Mouse (Mus musculus): ENCODE data around the gene Scp2.

Gene Scp2

DNA sequence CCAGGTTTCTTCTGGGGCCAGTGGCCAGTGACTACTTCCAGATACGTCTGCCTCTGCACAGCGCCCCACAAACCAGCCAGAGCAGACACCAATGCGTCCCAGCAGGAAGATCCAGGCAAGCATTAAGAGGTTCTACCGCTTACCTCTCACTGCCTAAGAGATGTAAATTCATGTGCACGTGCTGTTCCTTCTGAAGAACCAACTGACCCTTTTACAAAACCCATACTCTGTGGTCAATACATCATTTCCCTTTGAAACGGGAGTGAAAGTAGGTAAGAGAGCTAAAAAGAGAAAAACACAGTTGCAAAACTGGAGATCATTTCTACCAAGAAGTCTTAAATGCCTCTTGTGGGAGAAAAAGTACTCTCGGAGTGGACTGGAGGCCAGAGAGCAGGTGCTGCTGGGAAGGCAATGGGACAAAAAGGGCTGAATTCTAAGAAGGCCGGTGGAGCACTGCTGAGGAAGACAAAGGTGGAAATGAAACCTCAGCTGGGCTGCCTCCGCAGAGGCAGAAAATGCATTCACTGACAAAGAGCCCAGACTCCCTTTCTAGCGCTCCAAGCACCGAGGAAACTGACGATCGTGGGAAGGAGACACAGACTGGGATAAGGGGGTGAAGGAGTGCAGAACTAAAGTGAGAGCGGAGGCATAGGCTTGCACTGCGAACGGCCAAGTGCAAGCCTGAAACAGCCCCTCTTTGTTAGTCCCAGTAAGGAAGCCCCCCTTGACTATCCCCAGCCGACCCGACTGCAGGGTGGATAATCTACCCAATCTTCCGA is 85.0 kb downstream of the Scp2 start:
- no peak for DNase-seq (ENCODE audit: low spot score in 2 of 2)

DNA sequence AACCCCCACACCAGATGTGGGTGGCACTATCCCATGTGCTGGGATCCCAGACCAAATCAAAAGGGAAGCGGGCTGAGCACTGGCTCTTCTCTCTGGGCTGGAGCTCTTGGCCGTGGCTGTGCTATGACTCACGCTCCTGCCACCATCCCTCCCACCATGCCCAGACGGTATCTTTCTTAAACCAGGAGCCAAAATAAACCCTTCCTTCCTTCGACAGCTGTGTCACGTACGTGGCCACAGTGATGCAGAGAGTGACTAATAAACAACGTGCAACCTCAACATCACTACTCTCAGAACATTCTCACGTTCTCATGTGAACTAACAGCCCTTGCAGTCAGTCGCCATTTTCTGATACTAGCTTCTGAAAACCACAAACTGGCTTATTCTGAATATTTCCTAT is 86.6 kb downstream of the Scp2 start:
- DNase-seq (ENCODE audit: low spot score in 2 of 2) = no peak

GRCm38 (mm10) chr4:108057247-108057646 is 87.6 kb downstream of the Scp2 start:
- no peak for DNase-seq (ENCODE audit: low spot score in 2 of 2)

DNA sequence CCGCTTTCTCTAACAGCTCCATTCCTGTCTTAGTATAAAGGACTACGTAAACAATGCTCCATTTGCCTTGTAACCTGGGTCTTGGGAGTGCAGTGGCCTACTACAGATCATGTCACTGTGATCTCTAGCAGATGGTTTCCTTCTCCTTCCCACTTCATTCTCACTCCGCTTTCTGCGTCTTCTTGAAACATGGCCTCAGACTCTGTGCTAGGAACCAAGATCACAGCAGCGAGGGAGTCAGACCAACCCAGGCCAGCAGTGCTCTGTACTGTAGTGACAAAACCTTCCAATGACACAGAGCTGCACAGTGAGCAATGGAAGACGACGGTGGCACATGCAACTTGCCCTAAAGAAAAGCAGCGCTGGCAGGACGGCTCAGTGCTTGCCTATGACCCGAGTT is 88.9 kb downstream of the Scp2 start:
- no peak for DNase-seq (ENCODE audit: low spot score in 2 of 2)

- no peak for DNase-seq (ENCODE audit: low spot score in 2 of 2)
Observed at GRCm38 (mm10) chr4:108052673-108053072, 92.1 kb downstream of the Scp2 start.

DNA sequence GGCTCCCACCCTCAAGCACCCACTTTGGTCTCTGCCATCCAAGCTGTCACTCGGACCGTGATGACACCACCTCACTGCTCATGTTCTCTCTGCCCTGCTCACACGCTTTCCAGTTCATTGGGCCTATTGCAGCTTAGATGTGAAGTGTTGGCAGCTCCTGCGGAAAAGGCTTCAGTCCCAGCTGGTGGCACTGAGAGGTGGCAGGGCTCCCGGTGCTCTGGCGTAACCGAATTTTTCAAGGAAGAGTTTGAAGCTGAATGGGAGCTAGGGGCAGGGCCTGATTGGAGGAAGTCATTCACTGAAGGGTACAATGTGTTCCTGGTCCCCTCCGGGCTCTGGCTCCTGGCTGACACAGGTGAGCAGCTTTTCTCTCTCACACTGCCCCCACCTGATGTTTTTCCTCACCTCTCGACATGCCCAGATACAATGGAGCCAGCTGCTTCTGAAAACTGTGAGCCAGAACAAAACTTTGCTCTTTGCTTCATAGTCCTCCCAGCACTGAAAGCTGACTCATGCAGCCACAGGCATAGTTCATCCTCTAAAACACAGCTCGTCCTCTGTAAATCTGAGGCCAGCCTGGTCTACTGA is 93.0 kb downstream of the Scp2 start:
- peak; percentile 22 to 26 for DNase-seq (ENCODE audit: low spot score in 2 of 2)

DNA sequence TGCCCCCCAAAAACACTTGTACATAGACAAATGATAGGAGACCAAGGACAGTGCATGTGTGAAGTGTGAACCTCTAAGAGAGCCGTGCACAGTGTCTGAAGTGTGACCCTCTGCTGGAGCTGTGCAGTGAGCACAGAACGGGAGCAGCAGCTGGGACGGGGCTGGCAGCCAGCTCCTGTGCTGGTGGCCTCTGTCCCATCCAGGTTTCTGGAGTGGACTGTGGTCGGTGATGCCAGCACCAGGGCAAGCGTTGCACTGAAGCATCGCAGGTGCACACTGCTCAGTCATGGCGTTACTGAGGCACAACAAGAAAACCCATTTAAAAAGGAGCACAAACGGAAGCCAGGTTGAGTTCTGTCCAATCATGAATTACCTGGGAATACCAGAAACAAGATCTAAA is 98.7 kb downstream of the Scp2 start:
- no peak for DNase-seq (ENCODE audit: low spot score in 2 of 2)

DNA sequence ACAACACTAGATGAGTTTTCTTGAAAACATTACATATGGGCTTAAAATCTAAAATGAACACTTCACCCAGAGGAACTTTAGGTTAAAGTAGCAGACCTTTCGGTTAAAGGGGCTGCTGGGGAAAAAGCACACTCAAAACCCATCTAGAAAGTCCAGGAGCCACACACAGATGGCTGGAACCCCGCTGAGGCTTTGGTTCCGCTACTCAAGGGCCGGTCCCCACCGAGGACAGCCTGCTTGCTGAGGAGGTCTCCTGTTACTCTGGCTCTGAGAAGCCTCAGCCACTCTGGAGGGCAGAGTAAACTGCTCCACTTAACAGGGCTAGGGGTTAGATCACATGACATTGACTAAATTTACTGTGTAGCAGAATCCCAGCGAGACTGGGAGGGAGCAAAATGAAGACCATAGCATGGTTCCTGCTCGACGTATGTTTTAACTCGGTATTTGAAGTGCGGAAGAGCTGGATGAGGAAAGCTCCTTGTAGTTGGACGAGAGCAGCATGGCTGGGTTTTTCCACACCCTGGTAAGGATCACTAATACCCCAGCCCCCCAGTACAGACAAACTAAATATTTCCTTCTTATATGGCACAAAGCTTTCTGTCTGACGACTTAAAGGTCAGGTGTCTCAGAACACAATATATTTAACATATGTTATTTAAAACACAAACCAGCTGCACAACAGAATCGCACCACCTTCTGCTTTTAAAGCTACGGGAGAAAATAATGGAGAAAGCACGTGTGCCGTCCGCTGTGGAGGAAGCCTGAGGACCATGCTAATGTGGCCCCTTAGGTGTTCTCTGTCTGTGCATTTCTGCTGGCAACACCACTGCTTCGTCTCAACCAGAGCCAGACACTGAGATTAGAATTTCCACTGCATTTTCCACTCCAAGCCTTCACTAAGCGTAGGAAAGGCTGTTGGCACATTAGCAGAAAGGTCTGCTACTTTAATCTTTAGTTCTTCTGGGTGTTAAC is 99.4 kb downstream of the Scp2 start:
- no peak for DNase-seq (ENCODE audit: low spot score in 2 of 2)

DNA sequence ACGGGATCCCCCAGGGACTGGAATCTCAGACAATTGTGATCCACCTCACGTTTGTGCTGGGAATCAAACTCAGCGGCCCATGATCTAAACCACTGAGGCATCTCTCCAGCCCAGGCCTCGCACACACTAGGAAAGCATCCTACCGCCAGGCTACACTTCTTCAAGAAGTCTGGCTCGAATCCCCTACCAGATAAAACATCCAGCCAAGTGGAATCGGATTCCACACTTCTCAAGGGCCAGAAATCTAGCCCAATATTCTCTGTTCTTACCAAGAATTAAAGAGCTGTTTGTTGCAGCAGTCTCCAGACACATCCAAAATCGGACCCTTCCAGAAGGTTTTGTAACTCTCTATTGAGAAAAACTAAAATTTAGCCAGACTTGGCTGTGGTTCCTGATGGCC is 107.8 kb downstream of the Scp2 start:
- DNase-seq (ENCODE audit: low spot score in 2 of 2) = no peak

- no peak for DNase-seq (ENCODE audit: low spot score in 2 of 2)
Observed at GRCm38 (mm10) chr4:108033041-108033764, 111.6 kb downstream of the Scp2 start.

DNA sequence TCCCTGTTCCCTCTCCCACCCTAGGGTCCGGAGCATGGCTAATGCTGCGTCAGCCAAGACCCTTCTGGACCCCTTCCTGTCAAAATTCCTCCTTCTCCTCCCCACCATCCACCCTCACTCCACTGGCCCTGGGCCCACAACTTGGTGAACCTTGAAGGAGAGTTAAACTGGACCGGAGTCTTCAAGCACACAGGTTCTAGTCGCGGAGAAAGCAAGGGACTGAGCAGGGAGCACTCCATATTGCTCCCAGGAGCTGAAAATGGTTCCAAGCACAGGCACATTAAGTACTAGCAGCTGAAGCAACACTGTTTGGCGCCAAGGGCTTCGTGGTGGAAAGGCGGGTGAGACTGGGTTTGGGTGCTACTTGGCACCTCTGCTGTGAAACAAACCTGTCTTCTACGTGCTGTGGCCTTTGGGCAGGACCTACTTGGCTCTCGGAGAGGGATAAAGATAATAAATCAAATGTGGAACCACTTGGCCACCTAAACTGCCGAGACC is 112.4 kb downstream of the Scp2 start:
- no peak for DNase-seq (ENCODE audit: low spot score in 2 of 2)

- DNase-seq (ENCODE audit: low spot score in 2 of 2) = peak in 1 of 2 experiments; percentile 31
Observed at GRCm38 (mm10) chr4:108031502-108032351, 113.1 kb downstream of the Scp2 start.

GRCm38 (mm10) chr4:108030888-108031501 is 113.8 kb downstream of the Scp2 start:
- no peak for DNase-seq (ENCODE audit: low spot score in 2 of 2)

GRCm38 (mm10) chr4:108026193-108026592 is 118.6 kb downstream of the Scp2 start:
- DNase-seq (ENCODE audit: low spot score in 2 of 2) = no peak

DNA sequence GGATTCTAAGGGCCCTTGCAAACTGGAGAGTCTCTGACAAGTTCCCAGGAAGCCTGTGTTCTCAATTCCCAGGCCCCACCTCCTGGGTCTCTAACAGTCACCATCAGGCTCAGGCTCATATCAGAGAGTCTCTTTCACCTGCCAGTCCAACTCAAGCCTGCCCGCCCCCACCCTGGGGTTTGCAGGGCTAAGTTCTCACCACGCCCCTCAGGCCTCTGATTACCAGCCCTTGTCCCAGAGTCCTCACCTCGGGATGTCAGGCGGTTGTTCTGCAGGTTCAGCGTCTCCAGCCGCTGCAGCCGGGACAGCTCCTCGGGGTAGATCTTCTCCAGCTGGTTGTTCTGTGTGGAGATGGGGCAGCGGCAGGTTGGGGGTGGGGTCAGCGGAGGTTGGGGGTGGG is 119.5 kb downstream of the Scp2 start:
- no peak for DNase-seq (ENCODE audit: low spot score in 2 of 2)

- no peak for DNase-seq (ENCODE audit: low spot score in 2 of 2)
Observed at GRCm38 (mm10) chr4:108024641-108025040, 120.2 kb downstream of the Scp2 start.

DNA sequence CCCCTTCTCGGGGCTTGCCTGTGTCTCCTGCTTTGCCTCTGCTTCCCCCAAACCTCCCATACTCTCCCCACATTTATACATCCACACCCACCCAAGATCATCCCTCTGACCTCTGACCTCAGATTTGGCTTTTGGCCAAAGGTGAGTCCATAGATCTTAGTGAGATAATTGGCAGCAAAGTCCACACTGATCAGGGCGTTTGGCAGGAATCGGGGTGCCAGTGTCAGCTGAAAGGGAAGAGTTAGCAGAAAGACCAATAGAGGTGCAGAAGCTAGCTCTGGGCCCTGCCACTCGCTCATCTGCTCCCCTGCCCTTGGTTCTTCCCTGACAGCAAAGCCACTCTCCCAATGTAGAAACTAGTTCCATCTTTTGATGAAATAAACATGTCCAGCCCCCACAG is 121.6 kb downstream of the Scp2 start:
- DNase-seq (ENCODE audit: low spot score in 2 of 2) = no peak

DNA sequence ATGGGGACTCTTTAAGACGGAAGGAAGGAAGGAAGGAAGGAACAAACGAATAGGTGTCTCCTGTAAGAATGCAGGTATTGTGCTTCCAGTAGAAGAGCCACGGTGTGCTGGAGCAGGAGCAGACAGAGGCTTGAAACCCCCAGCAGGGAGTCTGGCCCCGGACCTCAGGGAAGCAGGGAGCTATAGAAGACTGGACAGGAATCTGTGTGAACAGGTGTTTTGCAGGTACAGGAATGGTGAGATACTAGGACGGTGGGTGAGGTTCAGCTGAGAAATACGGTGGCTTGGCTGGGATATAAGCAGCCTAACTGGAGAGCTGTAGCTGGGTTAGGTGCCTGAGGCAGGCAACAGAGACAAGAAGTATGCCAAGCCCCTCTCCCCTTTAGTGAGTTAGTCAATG is 124.6 kb downstream of the Scp2 start:
- no peak for DNase-seq (ENCODE audit: low spot score in 2 of 2)

DNA sequence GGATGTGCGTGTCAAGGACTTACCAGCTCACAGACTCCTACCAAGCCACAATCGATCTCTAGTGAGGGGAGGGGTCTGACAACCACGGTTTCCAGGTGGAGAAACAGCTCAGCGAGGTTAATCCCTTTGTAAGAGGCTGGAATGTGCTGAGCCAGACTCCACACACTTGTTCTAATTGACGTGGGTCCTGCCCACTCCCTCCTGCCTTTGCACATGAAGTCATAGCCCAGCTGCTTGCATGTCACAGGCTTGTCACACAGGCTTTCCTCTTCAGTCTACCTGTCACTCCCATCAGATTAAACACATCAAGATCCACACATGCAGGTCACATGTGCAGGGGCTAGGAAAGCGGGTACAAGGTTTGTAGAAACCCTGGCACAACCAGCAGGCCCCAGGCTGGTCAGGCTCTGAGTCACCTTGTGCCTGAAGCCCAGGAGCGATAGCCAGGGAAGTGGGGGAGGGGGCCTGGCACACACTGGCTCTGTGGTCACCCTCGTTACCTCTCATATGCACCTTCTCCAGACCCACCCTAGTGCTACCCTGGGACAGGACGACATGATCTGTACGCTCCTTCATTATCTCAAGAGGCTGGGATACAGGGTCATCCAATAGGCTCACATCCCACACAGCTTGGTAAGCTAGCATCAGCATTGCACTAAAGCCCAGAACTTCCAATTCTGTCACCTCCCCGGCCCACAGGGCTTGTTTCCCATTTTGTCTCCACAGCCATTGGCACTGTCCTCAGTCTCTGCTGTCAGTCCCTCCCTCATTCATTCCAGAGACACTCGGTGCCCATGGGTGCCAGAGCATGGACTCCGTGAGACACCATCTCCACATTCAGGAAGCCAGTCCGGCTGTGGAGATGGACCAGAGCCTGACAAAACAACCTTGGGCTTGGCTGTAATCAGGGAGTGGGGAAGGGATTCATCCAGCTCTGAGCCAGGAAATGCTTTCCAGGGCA is 125.6 kb downstream of the Scp2 start:
- no peak for DNase-seq (ENCODE audit: low spot score in 2 of 2)
